Mouse (Mus musculus) lung, postnatal 36 days (tissue): ENCODE results near the gene Dpp6.

Experiments
- DNase-seq: peaks from one replicate; pipeline ENCODE4 v3.0.0; 2022; ENCODE audit warnings: mixed read lengths

The Dpp6 gene

GRCm38 (mm10) chr5:26969941-26970590 is 153.1 kb downstream of the Dpp6 start:
- no peak for DNase-seq

GRCm38 (mm10) chr5:26973166-26973565 is 156.2 kb downstream of the Dpp6 start:
- no peak for DNase-seq

GRCm38 (mm10) chr5:26979348-26979747 is 162.3 kb downstream of the Dpp6 start:
- no peak for DNase-seq

GRCm38 (mm10) chr5:26979755-26980154 is 162.8 kb downstream of the Dpp6 start:
- DNase-seq = no peak

- no peak for DNase-seq
These were observed 168.1 kb downstream of the Dpp6 start for GRCm38 (mm10) chr5:26985114-26985513.

GRCm38 (mm10) chr5:26991587-26991986 is 174.6 kb downstream of the Dpp6 start:
- no peak for DNase-seq

GRCm38 (mm10) chr5:27003537-27003936 is 186.5 kb downstream of the Dpp6 start:
- no peak for DNase-seq

- no peak for DNase-seq
These were observed 192.2 kb downstream of the Dpp6 start for GRCm38 (mm10) chr5:27009157-27009556.

- peak; percentile 2 for DNase-seq
These were observed 193.6 kb downstream of the Dpp6 start for GRCm38 (mm10) chr5:27010582-27010981.

- DNase-seq = no peak
These were observed 201.4 kb downstream of the Dpp6 start for GRCm38 (mm10) chr5:27018314-27018956.

GRCm38 (mm10) chr5:27028611-27029010 is 211.6 kb downstream of the Dpp6 start:
- DNase-seq = no peak

GRCm38 (mm10) chr5:27029784-27030183 is 212.8 kb downstream of the Dpp6 start:
- peak; percentile 1 for DNase-seq

GRCm38 (mm10) chr5:27034858-27035257 is 217.9 kb downstream of the Dpp6 start:
- DNase-seq = no peak

GRCm38 (mm10) chr5:27035291-27035690 is 218.3 kb downstream of the Dpp6 start:
- no peak for DNase-seq

- DNase-seq = peak; percentile 15
These were observed 218.9 kb downstream of the Dpp6 start for GRCm38 (mm10) chr5:27035891-27036290.

GRCm38 (mm10) chr5:27037796-27038195 is 220.8 kb downstream of the Dpp6 start:
- no peak for DNase-seq

GRCm38 (mm10) chr5:27048167-27048566 is 231.2 kb downstream of the Dpp6 start:
- no peak for DNase-seq

- no peak for DNase-seq
These were observed 231.9 kb downstream of the Dpp6 start for GRCm38 (mm10) chr5:27048926-27049325.

- DNase-seq = no peak
These were observed 232.5 kb downstream of the Dpp6 start for GRCm38 (mm10) chr5:27049341-27050091.

GRCm38 (mm10) chr5:27051250-27051649 is 234.2 kb downstream of the Dpp6 start:
- no peak for DNase-seq

GRCm38 (mm10) chr5:27052441-27052840 is 235.4 kb downstream of the Dpp6 start:
- DNase-seq = no peak

GRCm38 (mm10) chr5:27056436-27056835 is 239.4 kb downstream of the Dpp6 start:
- DNase-seq = no peak

GRCm38 (mm10) chr5:27060114-27060513 is 243.1 kb downstream of the Dpp6 start:
- DNase-seq = no peak

GRCm38 (mm10) chr5:27063871-27064270 is 246.9 kb downstream of the Dpp6 start:
- DNase-seq = no peak
